Mouse (Mus musculus): Measurements from ENCODE around the gene Tmem269.

Gene Tmem269

DNA sequence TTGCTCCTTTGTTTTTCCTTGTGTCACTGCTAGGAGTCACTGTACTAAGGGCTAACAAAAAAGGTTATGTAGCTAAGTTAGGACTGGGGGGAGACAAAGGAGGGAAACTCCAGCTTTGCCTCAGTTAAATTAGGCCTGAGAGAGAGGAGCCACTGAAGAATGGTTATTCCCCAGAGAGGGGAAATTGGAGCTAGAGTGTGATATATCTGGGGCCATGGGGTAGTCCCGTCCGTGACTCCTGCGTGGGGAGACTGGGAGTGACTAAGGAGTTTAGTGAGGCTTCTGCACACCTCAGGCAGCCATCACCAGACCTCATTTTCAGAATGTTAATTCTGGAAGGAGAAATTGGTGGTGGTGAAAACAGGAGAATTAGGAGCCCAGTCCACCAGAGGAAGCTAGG is 16.3 kb upstream of the Tmem269 start:
- DNase-seq, result no peak

GRCm38 (mm10) chr4:119233256-119233901 is 15.4 kb upstream of the Tmem269 start:
- peak in 1 of 2 experiments; percentile 47 for DNase-seq

DNA sequence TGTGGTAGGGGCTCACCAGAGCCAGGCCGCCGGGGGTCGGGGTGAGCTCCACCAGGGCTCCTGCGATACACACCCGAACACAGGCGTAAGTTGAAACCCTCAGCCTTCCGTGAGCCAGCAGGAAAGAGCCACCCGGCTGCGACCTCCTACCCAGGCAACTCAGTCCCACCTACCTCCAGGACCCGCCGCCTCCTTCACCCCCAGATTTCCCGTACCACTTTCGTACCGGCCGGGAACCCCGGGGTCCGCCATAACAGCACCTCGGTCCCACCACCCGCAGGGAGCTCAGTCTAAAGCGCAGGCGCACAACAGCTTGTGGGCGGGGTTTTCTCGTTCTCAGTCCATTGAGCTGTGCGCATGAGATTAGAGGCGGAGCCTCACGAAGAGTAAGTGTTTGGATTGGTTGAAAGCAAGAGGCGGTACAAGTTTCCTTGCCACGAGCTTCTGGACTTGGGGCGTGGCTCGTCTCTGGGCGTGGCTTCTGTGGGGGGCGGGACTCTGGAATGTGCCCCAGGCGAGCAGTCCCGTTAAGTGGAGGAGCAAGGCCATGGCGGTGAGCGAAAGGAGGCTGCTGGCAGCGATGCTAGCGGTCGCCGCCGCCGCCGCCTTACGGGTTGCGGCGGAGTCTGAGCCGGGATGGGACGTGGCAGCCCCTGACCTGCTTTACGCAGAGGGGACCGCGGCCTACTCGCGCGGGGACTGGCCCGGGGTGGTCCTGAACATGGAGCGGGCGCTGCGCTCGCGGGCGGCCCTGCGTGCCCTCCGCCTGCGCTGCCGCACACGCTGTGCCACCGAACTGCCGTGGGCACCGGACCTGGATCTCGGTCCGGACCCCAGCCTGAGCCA is 14.6 kb upstream of the Tmem269 start, which contains the start of the genes AU022252 and P3h1:
TSS of gene AU022252 (minus strand) at position 303 of the 846 bp plus-strand sequence.
TSS of gene P3h1 (plus strand) at position 506 of the 846 bp plus-strand sequence.
- DNase-seq, result peak; percentile 100

GRCm38 (mm10) chr4:119226751-119227150 is 8.7 kb upstream of the Tmem269 start:
- no peak for DNase-seq

- DNase-seq, result no peak
Observed at GRCm38 (mm10) chr4:119225719-119226118, 7.7 kb upstream of the Tmem269 start.

DNA sequence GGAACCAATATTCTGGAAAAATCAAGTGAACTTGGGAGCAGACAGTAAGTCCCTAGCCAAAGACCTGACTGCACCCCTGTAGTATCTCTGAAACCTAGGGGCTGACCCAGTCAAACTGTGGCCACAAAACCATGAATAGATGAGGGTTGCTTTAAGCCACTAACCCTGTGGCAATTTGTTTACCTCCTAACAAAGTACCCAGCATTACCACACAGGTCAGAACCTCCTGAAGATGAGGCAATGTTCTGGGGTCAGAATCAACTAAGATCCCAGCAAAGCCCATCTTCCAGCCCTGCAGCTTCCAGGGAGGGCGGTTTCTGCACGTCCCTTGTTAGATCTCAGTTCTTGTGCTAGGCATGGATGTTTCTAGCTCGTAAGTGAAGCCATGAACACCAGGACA is 6.5 kb upstream of the Tmem269 start:
- no peak for DNase-seq

DNA sequence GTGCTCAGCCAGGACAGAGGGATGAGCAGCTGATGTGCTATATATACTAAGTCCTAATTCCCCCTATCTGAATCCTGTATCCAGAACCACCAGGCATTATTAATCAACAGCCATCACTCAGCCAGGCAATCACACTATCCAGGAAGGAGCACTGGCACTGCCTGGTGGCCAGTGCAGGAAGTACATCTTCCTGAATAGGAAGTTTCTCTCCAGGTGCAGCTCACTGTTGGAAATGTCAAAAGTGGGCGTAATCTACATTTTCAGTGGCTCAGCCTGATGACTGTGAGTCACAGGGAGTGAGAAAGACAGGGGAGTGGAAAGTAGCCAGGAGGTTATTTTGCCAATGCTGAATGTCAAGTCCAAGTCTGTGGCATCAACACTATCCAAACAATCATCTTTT is 5.7 kb upstream of the Tmem269 start:
- DNase-seq, result peak; percentile 27 to 41

- DNase-seq, result no peak
Observed at GRCm38 (mm10) chr4:119216667-119217066, 1.4 kb downstream of the Tmem269 start.

GRCm38 (mm10) chr4:119204672-119205071 is 13.3 kb downstream of the Tmem269 start:
- peak; percentile 25 to 68 for DNase-seq

- no peak for DNase-seq
Observed at GRCm38 (mm10) chr4:119198105-119198504, 19.9 kb downstream of the Tmem269 start.

GRCm38 (mm10) chr4:119195582-119196320 is 22.3 kb downstream of the Tmem269 start:
- DNase-seq, result peak in 1 of 2 experiments; percentile 26

- DNase-seq, result peak; percentile 75 to 83
Observed at GRCm38 (mm10) chr4:119194909-119195581, 23.0 kb downstream of the Tmem269 start, which contains the start of gene Svbp. Gene Svbp (plus strand): TSS chr4:119195306.

GRCm38 (mm10) chr4:119192757-119193156 is 25.3 kb downstream of the Tmem269 start:
- DNase-seq, result no peak

GRCm38 (mm10) chr4:119191273-119191672 is 26.7 kb downstream of the Tmem269 start:
- DNase-seq, result no peak

DNA sequence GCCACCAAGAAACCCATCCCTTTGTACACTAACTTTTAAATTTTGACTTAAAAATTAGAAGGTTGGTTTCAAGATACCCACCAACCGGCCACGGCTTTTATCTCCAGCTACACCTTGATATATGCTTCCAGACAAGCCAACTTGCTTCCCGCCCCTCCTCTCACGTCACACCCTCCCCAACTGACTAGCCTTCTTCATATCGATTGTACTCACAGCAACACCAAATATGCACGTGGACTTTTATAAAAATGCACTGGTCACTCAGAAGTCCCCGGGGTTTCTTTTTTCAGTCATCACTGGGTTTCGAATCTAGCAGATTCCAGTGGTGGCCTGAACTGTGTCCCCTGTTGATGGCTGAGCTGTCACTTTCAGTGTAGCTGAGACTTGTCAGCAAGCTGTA is 27.4 kb downstream of the Tmem269 start:
- no peak for DNase-seq

- DNase-seq, result no peak
Observed at GRCm38 (mm10) chr4:119189864-119190263, 28.2 kb downstream of the Tmem269 start, which contains the start of gene Ermap. Gene Ermap (minus strand): TSS chr4:119190011.

DNA sequence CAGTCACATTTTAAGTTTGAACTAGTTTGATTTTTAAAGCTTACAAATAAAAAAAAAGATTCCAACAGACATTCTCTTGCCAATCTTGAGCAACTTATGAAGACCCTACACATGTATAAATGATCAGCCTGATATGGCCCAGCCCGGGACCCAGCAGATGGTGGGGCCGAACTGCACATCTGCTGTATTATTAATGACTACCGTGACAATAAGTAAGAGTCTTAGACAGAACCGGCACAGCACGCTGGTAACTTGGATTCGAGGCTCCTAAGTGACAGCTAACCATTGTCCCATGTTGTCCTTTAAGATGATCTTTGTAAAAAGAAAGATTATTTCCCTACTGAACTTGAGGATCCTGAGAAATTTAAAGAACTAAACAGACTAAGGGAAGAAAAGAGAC is 28.6 kb downstream of the Tmem269 start:
- no peak for DNase-seq

DNA sequence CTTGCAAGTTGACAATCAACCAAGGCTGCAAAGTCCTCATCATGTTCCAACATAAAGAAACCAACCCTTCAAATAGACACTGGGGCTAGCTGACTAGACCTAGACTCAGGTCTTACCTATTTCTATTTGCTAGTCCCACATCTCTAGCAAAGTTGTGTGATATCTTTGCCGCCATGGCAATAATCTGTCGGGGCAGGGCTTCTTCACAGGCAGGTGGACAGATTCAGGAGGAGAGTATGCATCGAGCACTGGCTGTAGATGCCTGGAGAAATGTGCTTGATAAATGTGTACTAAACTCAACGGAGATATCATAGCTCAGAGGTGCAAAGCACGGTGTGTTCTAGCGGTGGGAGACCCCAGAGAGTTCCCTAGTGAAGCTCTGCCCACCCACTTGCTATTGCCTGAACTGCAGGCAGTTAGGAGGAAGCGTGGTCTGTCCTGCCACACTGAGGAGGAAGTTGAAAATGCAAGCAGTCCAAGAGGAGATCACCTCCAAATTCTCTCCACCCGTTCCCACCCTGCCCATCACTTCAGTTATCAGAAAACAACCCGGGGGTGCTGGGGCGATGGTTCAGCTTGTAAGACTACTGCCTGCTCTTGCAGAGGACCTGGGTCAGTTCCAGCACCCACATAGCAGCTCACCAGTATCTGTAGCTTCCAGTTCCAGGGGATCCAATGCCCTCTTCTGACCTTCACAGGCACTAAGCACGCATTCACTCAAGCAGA is 29.8 kb downstream of the Tmem269 start:
- DNase-seq, result no peak

DNA sequence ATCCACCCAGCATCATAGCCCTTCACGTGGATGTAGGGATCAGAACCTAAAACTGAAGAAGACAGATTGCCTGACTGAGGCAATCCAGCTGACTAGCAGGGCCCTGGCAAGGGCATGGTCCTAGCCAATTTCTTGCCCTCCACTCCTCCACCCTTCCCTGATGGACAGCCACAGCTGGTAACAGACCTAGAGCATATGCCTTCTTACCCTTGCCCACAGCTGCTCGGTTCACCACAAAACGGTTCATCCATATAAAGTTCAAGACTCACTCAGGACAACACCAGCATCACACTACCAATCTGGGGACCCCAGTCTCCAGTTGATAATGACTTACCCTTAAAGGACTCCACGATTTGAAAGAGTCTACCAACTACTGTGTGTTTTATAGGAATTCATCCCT is 32.2 kb downstream of the Tmem269 start:
- DNase-seq, result no peak

DNA sequence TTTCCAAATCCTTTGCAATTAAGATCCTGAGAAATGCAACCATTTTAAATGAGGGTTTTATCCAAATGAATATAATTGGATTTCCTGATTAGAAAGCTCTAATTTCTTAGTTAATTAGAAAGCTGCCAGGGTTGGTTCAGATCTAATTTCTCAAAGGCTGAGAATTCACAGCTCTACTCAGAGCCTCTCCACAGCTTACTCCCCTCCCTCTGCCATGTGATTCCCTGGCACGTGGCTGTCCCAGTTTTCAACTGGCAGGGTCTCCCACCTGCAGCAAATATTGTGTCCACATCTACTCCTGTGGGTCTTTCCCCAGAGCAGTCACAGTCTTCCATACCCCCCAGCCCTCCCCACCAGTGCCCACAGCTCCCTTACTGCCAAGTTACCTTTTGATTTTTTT is 34.5 kb downstream of the Tmem269 start:
- no peak for DNase-seq

DNA sequence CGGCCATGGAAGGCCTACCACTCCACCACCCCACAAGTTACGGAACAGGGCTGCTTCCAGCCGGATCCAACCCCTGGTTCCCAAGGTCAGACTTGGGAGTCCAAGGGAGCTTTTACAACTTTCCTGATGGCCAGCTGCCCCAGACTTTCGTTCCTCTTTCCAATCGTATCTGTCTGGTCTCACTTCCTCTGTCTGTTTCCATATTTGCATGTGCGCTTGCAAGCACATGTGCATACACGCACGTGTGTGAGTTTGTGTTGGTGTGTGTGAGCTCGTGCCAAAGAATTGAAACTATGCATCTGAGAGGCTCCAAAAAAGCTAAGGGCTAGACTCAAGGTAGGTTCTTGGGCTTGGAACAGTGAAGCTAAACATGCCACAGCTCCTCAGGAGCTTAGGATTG is 36.6 kb downstream of the Tmem269 start:
- no peak for DNase-seq
